Mouse (Mus musculus): Measurements from ENCODE around the gene Slc2a8. TPM values are rescaled to one million over a fixed set of nuclear protein-coding genes. Genes with fewer than 3 reads are reported as not detected.

The Slc2a8 gene
- polyA plus RNA-seq, 1 experiment = 29.8 TPM

GRCm38 (mm10) chr2:32923551-32924250 lies 58.2 kb downstream of the Slc2a8 start:
- no peaks in the 10 kb centered on the region for H3K27me3 ChIP-seq (ENCODE audit: control insufficient read depth, insufficient read depth, low read length)
- no peak overlapping the region for H3K27ac ChIP-seq (ENCODE audit: control insufficient read depth, insufficient read depth, low read length)
- 93% methylated on average over 24 of the region's 24 CpGs for WGBS
- DNase-seq = no peak
- no peak for TF ChIP-seq POLR2A (IDR thresholded peaks at IDR 0.05; ENCODE audit: control insufficient read depth, extremely low read depth, insufficient read depth, low read length, poor library complexity)
- no peak for TF ChIP-seq CTCF (IDR thresholded peaks at IDR 0.05; ENCODE audit: borderline replicate concordance, control insufficient read depth, extremely low read depth, insufficient read depth, low read length, poor library complexity)
- peaks cover 13% of the 10 kb centered on the region for H3K4me1 ChIP-seq (replicated peaks; ENCODE audit: control insufficient read depth, insufficient read depth, low read length)
- H3K36me3 ChIP-seq (ENCODE audit: control insufficient read depth, insufficient read depth, low read length) = no peaks in the 10 kb centered on the region
- no peak overlapping the region for H3K4me3 ChIP-seq (ENCODE audit: control insufficient read depth, insufficient read depth, low read length)

Other genes with a start within 250 kb of the Slc2a8 start
- gene 6330409D20Rik, start 241.1 kb downstream of the Slc2a8 start, polyA plus RNA-seq (2012; rRNA removed) = 0.20 and 0.27 TPM in 2 replicates
- gene Tor2a, start 224.8 kb downstream of the Slc2a8 start, polyA plus RNA-seq (2012; rRNA removed) = 169 and 171 TPM in 2 replicates
- gene Ttc16, start 206.4 kb downstream of the Slc2a8 start, polyA plus RNA-seq (2012; rRNA removed) = 1.9 and 2.3 TPM in 2 replicates
- 36.5 and 43.4 TPM in 2 replicates for gene Ptrh1, start 206.3 kb downstream of the Slc2a8 start, polyA plus RNA-seq (2012; rRNA removed)
- 0.11 and 0.27 TPM in 2 replicates for gene Cfap157, start 197.7 kb downstream of the Slc2a8 start, polyA plus RNA-seq (2012; rRNA removed)
- gene Stxbp1, start 134.8 kb downstream of the Slc2a8 start, polyA plus RNA-seq (2012; rRNA removed) = 6.6 and 8.3 TPM in 2 replicates
- gene Fam129b, start 106.0 kb downstream of the Slc2a8 start, polyA plus RNA-seq (2012; rRNA removed) = 20.8 and 22.9 TPM in 2 replicates
- gene Rpl12, start 20.5 kb downstream of the Slc2a8 start, polyA plus RNA-seq (2012; rRNA removed) = 495 and 552 TPM in 2 replicates
- 13.7 and 15.3 TPM in 2 replicates for gene Lrsam1, start 20.5 kb downstream of the Slc2a8 start, polyA plus RNA-seq (2012; rRNA removed)
- gene Garnl3, start 149.6 kb upstream of the Slc2a8 start, polyA plus RNA-seq (2012; rRNA removed) = 0.96 and 1.2 TPM in 2 replicates
- 61.1 and 64.5 TPM in 2 replicates for gene Angptl2, start 234.0 kb upstream of the Slc2a8 start, polyA plus RNA-seq (2012; rRNA removed)